Mouse (Mus musculus) G1E (cell line): ENCODE data around the gene Slc2a8. TPM values are rescaled to one million over a fixed set of nuclear protein-coding genes. Genes with fewer than 3 reads are reported as not detected.

Experiments used
- ATAC-seq: 2 replicates; pipeline ENCODE4 v1.8.0; 2016; ENCODE audit warnings: mild to moderate bottlenecking; ENCODE audit not compliant: insufficient number of reproducible peaks, poor library complexity, low FRiP score, severe bottlenecking; ENCODE audit errors: extremely low read depth
- DNase-seq: peaks from one replicate; pipeline ENCODE4 v3.0.0; 2012; ENCODE audit warnings: low spot score
- H3K27me3 ChIP-seq: 2 replicates; pipeline ENCODE4 v1.6.1; 2012; ENCODE audit warnings: mild to moderate bottlenecking, low read length, inconsistent platforms; ENCODE audit not compliant: insufficient read depth
- H3K36me3 ChIP-seq: replicated peaks from 2 replicates; pipeline ENCODE3; 2012; ENCODE audit warnings: mild to moderate bottlenecking, inconsistent platforms
- H3K4me1 ChIP-seq: 2 replicates; pipeline ENCODE4 v1.6.1; 2012; ENCODE audit warnings: low read depth, low read length, inconsistent platforms, mixed read lengths; ENCODE audit not compliant: insufficient read depth
- H3K4me3 ChIP-seq: 2 replicates; pipeline ENCODE4 v1.5.1; 2012; ENCODE audit warnings: low read depth, mild to moderate bottlenecking, inconsistent platforms, low read length, moderate library complexity, mixed read lengths
- H3K9me3 ChIP-seq: replicated peaks from 2 replicates; pipeline ENCODE4 v1.6.1; 2012; ENCODE audit warnings: inconsistent platforms
- CTCF ChIP-seq: IDR thresholded peaks from 2 replicates; pipeline ENCODE4 v1.5.1; 2012; ENCODE audit warnings: low read depth, low read length, inconsistent platforms, mixed read lengths
- GATA1 ChIP-seq: IDR thresholded peaks from 2 replicates; pipeline ENCODE4 v1.6.1; 2012; ENCODE audit warnings: borderline replicate concordance, low read length, inconsistent platforms, mixed read lengths
- GATA2 ChIP-seq: IDR thresholded peaks from 2 replicates; pipeline ENCODE4 v1.6.1; 2012; ENCODE audit warnings: low read depth, low read length, inconsistent platforms, borderline replicate concordance
- POLR2AphosphoS5 ChIP-seq: IDR thresholded peaks from 2 replicates; pipeline ENCODE4 v1.6.1; 2012; ENCODE audit warnings: low read depth, low read length, inconsistent platforms; ENCODE audit not compliant: insufficient replicate concordance
- TAL1 ChIP-seq: conservative IDR thresholded peaks from 2 replicates; pipeline ENCODE4 v1.6.1; 2012; ENCODE audit warnings: low read depth, low read length, inconsistent platforms, mixed read lengths
- polyA plus RNA-seq: library from polyadenylated mRNA; stranded (reverse); fragments of >175 nt; gene quantifications from 2 replicates; pipeline ENCODE4 v1.2.3, GENCODE M21; 2012
- total RNA-seq, 2 experiments: library from RNA; stranded (forward) in 1 of 2; stranded (reverse) in 1 of 2; fragments of 200-1000 nt in 1 of 2; fragments of >200 nt in 1 of 2; fragmentation: Nextera tagmentation in 1 of 2; gene quantifications; 2 replicates each; pipeline ENCODE4 v1.2.3; 2014 to 2017

Slc2a8 gene
- total and polyA plus RNA-seq, 3 experiments = 3.7 to 41.2 (median 10.0) TPM

- DNase-seq (no peak), ATAC-seq (no peak)
- no peak for TF ChIP-seq GATA1
- H3K27me3 ChIP-seq = peaks cover 3% of the 10 kb centered on the region; the same call in 1 of the 2 replicates
- no peaks in the 10 kb centered on the region for H3K9me3 ChIP-seq
- no peaks in the 10 kb centered on the region for H3K4me1 ChIP-seq
- H3K36me3 ChIP-seq = peaks cover 43% of the 10 kb centered on the region
- no peak overlapping the region for H3K4me3 ChIP-seq
These were observed 54.2 kb downstream of the Slc2a8 start for GRCm38 (mm10) chr2:32927624-32928234.

GRCm38 (mm10) chr2:32926330-32927075 is 55.4 kb downstream of the Slc2a8 start:
- no peaks in the 10 kb centered on the region for H3K4me1 ChIP-seq
- DNase-seq (no peak), ATAC-seq (no peak)
- TF ChIP-seq GATA2 = no peak
- TF ChIP-seq TAL1 = no peak
- TF ChIP-seq POLR2AphosphoS5 = no peak
- TF ChIP-seq CTCF = no peak
- TF ChIP-seq GATA1 = no peak
- H3K27me3 ChIP-seq = peaks cover 15% of the 10 kb centered on the region
- no peak overlapping the region for H3K4me3 ChIP-seq
- peaks cover 36% of the 10 kb centered on the region for H3K36me3 ChIP-seq
- H3K9me3 ChIP-seq = no peaks in the 10 kb centered on the region

DNA sequence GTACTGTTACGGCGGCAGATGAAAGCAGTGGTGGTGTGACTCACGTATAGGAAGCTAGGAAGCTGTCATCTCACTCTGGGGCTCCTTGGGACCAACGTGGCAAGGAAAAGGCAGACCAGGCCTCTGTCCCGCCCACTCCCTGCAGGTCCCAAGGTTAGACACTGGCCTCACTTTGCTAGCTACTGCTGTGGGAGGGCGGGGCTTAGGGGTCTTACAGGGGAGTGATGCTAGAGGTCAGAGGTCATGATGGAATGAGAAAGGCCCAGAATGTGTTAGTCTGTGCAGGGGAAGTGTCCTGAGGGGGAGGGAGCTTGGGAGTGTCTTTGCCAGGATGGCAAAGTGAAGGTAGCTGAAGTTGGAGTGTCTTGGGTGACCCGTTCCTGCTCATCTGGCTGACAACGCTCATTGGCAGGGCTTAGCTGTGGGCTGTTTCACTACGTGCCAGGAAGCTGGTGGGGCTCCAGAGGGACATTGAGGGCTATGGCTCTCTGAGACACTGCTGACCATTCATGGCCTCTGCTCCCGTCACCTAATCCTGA is 57.5 kb downstream of the Slc2a8 start:
- H3K36me3 ChIP-seq = peaks cover 27% of the 10 kb centered on the region
- H3K4me3 ChIP-seq = no peak overlapping the region
- TF ChIP-seq POLR2AphosphoS5 = no peak
- TF ChIP-seq CTCF = no peak
- no peak for TF ChIP-seq TAL1
- no peak for TF ChIP-seq GATA2
- no peak for TF ChIP-seq GATA1
- no peak for DNase-seq
- H3K27me3 ChIP-seq = peaks cover 32% of the 10 kb centered on the region
- no peaks in the 10 kb centered on the region; the same call in 1 of the 2 replicates for H3K4me1 ChIP-seq
- H3K9me3 ChIP-seq = no peaks in the 10 kb centered on the region
- ATAC-seq = no peak

DNA sequence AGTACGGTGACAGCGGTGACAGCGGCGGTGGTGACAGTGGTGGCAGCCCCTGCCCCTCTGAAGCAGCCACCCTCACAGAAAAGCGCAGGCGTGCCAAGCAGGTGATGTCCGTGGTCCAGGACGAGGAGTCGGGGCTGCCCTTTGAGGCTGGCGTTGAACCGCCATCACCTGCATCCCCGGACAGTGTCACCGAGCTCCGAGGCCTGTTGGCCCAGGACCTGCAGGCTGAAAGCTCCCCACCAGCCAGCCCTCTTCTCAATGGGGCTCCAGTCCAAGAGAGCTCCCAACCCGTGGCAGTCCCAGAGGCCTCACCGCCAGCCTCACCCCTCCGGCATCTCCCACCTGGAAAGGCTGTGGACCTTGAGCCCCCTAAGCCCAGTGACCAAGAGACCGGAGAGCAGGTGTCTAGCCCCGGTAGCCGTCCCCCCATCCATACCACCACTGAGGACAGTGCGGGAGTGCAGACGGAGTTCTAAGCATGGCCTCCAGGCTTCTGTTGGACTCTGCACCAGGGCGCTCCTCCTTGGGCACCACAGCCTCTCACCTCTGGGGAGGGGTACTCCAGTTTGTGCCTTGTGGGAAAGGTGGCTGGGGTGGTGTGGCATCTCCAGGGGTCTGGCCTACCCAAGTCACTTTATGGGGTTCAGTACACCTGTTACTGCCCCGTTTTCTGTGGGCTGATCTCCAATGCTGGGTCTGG is 58.2 kb downstream of the Slc2a8 start:
- Histone ChIP-seq H3K4me1 (no peaks in the 10 kb centered on the region; the same call in 1 of the 2 replicates), H3K27me3 (peaks cover 39% of the 10 kb centered on the region), H3K4me3 (no peak overlapping the region), H3K36me3 (peaks cover 20% of the 10 kb centered on the region), H3K9me3 (no peaks in the 10 kb centered on the region)
- DNase-seq = no peak
- TF ChIP-seq CTCF = no peak
- no peak for TF ChIP-seq POLR2AphosphoS5
- TF ChIP-seq GATA2 = no peak
- no peak for TF ChIP-seq TAL1
- no peak for TF ChIP-seq GATA1
- no peak for ATAC-seq

Other genes with a start within 250 kb of the Slc2a8 start
- not detected in 2 replicates for gene 6330409D20Rik, start 241.1 kb downstream of the Slc2a8 start, total RNA-seq (2014; fragmentation: Nextera tagmentation)
- 0.17 TPM in 1 of 2 replicates, not detected in the other for gene 6330409D20Rik, start 241.1 kb downstream of the Slc2a8 start, total RNA-seq (2017)
- gene 6330409D20Rik, start 241.1 kb downstream of the Slc2a8 start, polyA plus RNA-seq = not detected in 2 replicates
- 9.0 and 9.7 TPM in 2 replicates for gene Tor2a, start 224.8 kb downstream of the Slc2a8 start, total RNA-seq (2014; fragmentation: Nextera tagmentation)
- gene Tor2a, start 224.8 kb downstream of the Slc2a8 start, total RNA-seq (2017) = 14.0 and 17.7 TPM in 2 replicates
- 28.2 and 30.1 TPM in 2 replicates for gene Tor2a, start 224.8 kb downstream of the Slc2a8 start, polyA plus RNA-seq
- 0.53 TPM in 1 of 2 replicates, not detected in the other for gene Ttc16, start 206.4 kb downstream of the Slc2a8 start, total RNA-seq (2014; fragmentation: Nextera tagmentation)
- gene Ttc16, start 206.4 kb downstream of the Slc2a8 start, total RNA-seq (2017) = 0.17 and 0.38 TPM in 2 replicates
- 0.02 and 0.15 TPM in 2 replicates for gene Ttc16, start 206.4 kb downstream of the Slc2a8 start, polyA plus RNA-seq
- gene Ptrh1, start 206.3 kb downstream of the Slc2a8 start, total RNA-seq (2014; fragmentation: Nextera tagmentation) = 3.4 and 4.0 TPM in 2 replicates
- gene Ptrh1, start 206.3 kb downstream of the Slc2a8 start, total RNA-seq (2017) = 4.8 and 5.0 TPM in 2 replicates
- gene Ptrh1, start 206.3 kb downstream of the Slc2a8 start, polyA plus RNA-seq = 4.3 and 5.3 TPM in 2 replicates
- gene Cfap157, start 197.7 kb downstream of the Slc2a8 start, total RNA-seq (2014; fragmentation: Nextera tagmentation) = not detected in 2 replicates
- 0.11 and 1.6 TPM in 2 replicates for gene Cfap157, start 197.7 kb downstream of the Slc2a8 start, total RNA-seq (2017)
- not detected in 2 replicates for gene Cfap157, start 197.7 kb downstream of the Slc2a8 start, polyA plus RNA-seq
- gene Stxbp1, start 134.8 kb downstream of the Slc2a8 start, total RNA-seq (2014; fragmentation: Nextera tagmentation) = 13.7 TPM in 2 replicates
- gene Stxbp1, start 134.8 kb downstream of the Slc2a8 start, total RNA-seq (2017) = 2.9 and 3.3 TPM in 2 replicates
- gene Stxbp1, start 134.8 kb downstream of the Slc2a8 start, polyA plus RNA-seq = 4.7 and 6.1 TPM in 2 replicates
- 0.53 and 1.2 TPM in 2 replicates for gene Fam129b, start 106.0 kb downstream of the Slc2a8 start, total RNA-seq (2014; fragmentation: Nextera tagmentation)
- 20.2 and 20.7 TPM in 2 replicates for gene Fam129b, start 106.0 kb downstream of the Slc2a8 start, total RNA-seq (2017)
- gene Fam129b, start 106.0 kb downstream of the Slc2a8 start, polyA plus RNA-seq = 1.5 and 1.9 TPM in 2 replicates
- 4,306 and 4,312 TPM in 2 replicates for gene Rpl12, start 20.5 kb downstream of the Slc2a8 start, total RNA-seq (2014; fragmentation: Nextera tagmentation)
- 1,968 and 2,280 TPM in 2 replicates for gene Rpl12, start 20.5 kb downstream of the Slc2a8 start, total RNA-seq (2017)
- gene Rpl12, start 20.5 kb downstream of the Slc2a8 start, polyA plus RNA-seq = 2,853 and 2,936 TPM in 2 replicates
- 10.4 and 12.8 TPM in 2 replicates for gene Lrsam1, start 20.5 kb downstream of the Slc2a8 start, total RNA-seq (2014; fragmentation: Nextera tagmentation)
- gene Lrsam1, start 20.5 kb downstream of the Slc2a8 start, total RNA-seq (2017) = 5.0 and 8.5 TPM in 2 replicates
- 9.5 and 10.8 TPM in 2 replicates for gene Lrsam1, start 20.5 kb downstream of the Slc2a8 start, polyA plus RNA-seq
- gene Garnl3, start 149.6 kb upstream of the Slc2a8 start, total RNA-seq (2014; fragmentation: Nextera tagmentation) = 2.6 TPM in 1 of 2 replicates, not detected in the other
- gene Garnl3, start 149.6 kb upstream of the Slc2a8 start, total RNA-seq (2017) = 0.12 and 0.55 TPM in 2 replicates
- gene Garnl3, start 149.6 kb upstream of the Slc2a8 start, polyA plus RNA-seq = 0.06 TPM in 1 of 2 replicates, not detected in the other
- not detected in 2 replicates for gene Angptl2, start 234.0 kb upstream of the Slc2a8 start, total RNA-seq (2014; fragmentation: Nextera tagmentation)
- gene Angptl2, start 234.0 kb upstream of the Slc2a8 start, total RNA-seq (2017) = 0.11 and 0.12 TPM in 2 replicates
- not detected in 2 replicates for gene Angptl2, start 234.0 kb upstream of the Slc2a8 start, polyA plus RNA-seq